18 mouse cellular contexts compared by ENCODE assay signal in genomic region chr15:27082826-27083225, GRCm38 (mm10).
"Had no signal": no experiment of that assay in that cellular context is flagged by ENCODE, and none has a peak within 500 bp of the region (broad histone marks: within the 10 kb centered on the region; RNA-seq: fewer than 3 reads in every experiment).

No protein-coding gene starts in this region.

- DNase-seq: liver, postnatal 0 days; lung, adult 2 months; lung, postnatal 14 days; lung, postnatal 36 days; right cerebral cortex, postnatal 14 days; right cerebral cortex, postnatal 4 days; spleen, adult 18-20 months; thymus, adult 18-20 months; thymus, postnatal 14 days; thymus, postnatal 36 days had no signal

- H3K4me2 ChIP-seq: lung, embryonic 15.5 days; midbrain, embryonic 11.5 days; midbrain, embryonic 13.5 days; midbrain, embryonic 15.5 days; neural tube, embryonic 12.5 days had no signal

- H3K4me1 ChIP-seq: lung, embryonic 15.5 days; megakaryocyte, embryonic 14.5 days; midbrain, embryonic 13.5 days; midbrain, embryonic 15.5 days; neural tube, embryonic 12.5 days had no signal

- H3K9me3 ChIP-seq: lung, embryonic 15.5 days; midbrain, embryonic 13.5 days; midbrain, embryonic 15.5 days; neural tube, embryonic 12.5 days had no signal

- H3K27me3 ChIP-seq: lung, embryonic 15.5 days; megakaryocyte, embryonic 14.5 days; midbrain, embryonic 13.5 days; midbrain, embryonic 15.5 days; neural tube, embryonic 12.5 days had no signal

- H3K4me3 ChIP-seq: lung, embryonic 15.5 days; megakaryocyte, embryonic 14.5 days; midbrain, embryonic 13.5 days; midbrain, embryonic 15.5 days; neural tube, embryonic 12.5 days had no signal

- H3K36me3 ChIP-seq: lung, embryonic 15.5 days; midbrain, embryonic 13.5 days; midbrain, embryonic 15.5 days; neural tube, embryonic 12.5 days had no signal

- H3K27ac ChIP-seq: lung, embryonic 15.5 days; macrophage; midbrain, embryonic 13.5 days; midbrain, embryonic 15.5 days; neural tube, embryonic 12.5 days had no signal

- ATAC-seq: liver, postnatal 0 days; lung, postnatal 0 days; midbrain, embryonic 13.5 days; midbrain, embryonic 15.5 days had no signal

- H3K9ac ChIP-seq: liver, postnatal 0 days; lung, embryonic 15.5 days; midbrain, embryonic 13.5 days; midbrain, embryonic 15.5 days; neural tube, embryonic 12.5 days had no signal
